Mouse (Mus musculus) small intestine, adult 2 months (tissue): ENCODE results near the gene Ikzf4. TPM values are rescaled to one million over a fixed set of nuclear protein-coding genes. Genes with fewer than 3 reads are reported as not detected.
"Not testable (repeated sequence)": the region's sequence is repeated elsewhere in the genome, so short reads cannot be mapped to it uniquely, and the experiment has no call there.

Source experiments
- H3K27ac ChIP-seq: fragments of 200-500 bp; 2 replicates; pipeline ENCODE4 v1.5.1; 2012; ENCODE audit warnings: low read depth, low read length, control low read depth, inconsistent platforms; ENCODE audit not compliant: insufficient read depth
- H3K27me3 ChIP-seq: fragments of 200-500 bp; 2 replicates; pipeline ENCODE4 v1.6.1; 2012; ENCODE audit warnings: mild to moderate bottlenecking, moderate library complexity, low read length, inconsistent platforms; ENCODE audit not compliant: control insufficient read depth, insufficient read depth
- H3K36me3 ChIP-seq: fragments of 200-500 bp; 2 replicates; pipeline ENCODE4 v1.6.1; 2012; ENCODE audit warnings: mild to moderate bottlenecking, low read length, control low read depth, inconsistent platforms; ENCODE audit not compliant: control insufficient read depth, insufficient read depth
- H3K4me1 ChIP-seq: fragments of 200-500 bp; 2 replicates; pipeline ENCODE4 v1.6.1; 2012; ENCODE audit warnings: low read length, inconsistent platforms, mixed read lengths; ENCODE audit not compliant: control insufficient read depth, insufficient read depth, insufficient read length
- H3K4me3 ChIP-seq: fragments of 200-500 bp; 2 replicates; pipeline ENCODE4 v1.5.1; 2012; ENCODE audit warnings: low read depth, mild to moderate bottlenecking, control low read depth, inconsistent platforms, low read length, moderate library complexity
- CTCF ChIP-seq: fragments of 200-500 bp; IDR thresholded peaks from 2 replicates; pipeline ENCODE4 v1.5.1; 2012; ENCODE audit warnings: low read depth, mild to moderate bottlenecking, control low read depth, inconsistent platforms, low read length, moderate library complexity, mixed read lengths; ENCODE audit not compliant: insufficient replicate concordance, insufficient read length; ENCODE audit errors: extremely low read depth
- POLR2A ChIP-seq: fragments of 200-500 bp; IDR thresholded peaks from 2 replicates; pipeline ENCODE4 v1.6.1; 2012; ENCODE audit warnings: low read depth, mild to moderate bottlenecking, control low read depth, inconsistent platforms, low read length, moderate library complexity
- WGBS: fragments of 180-500 bp; shearing (Covaris S2); methylation state at CpG from one replicate; pipeline ENCODE4 v1.1.7; 2018; 5-methylcytosine and 5-hydroxymethylcytosine counted together
- polyA plus RNA-seq: library from polyadenylated mRNA; depleted of rRNA; stranded (reverse); fragments of >200 nt; gene quantifications from 2 replicates; pipeline ENCODE4 v1.2.3, GENCODE M21; 2012

Gene Ikzf4
- polyA plus RNA-seq, 1 experiment, result 0.95 TPM

- Histone ChIP-seq H3K36me3 (no peaks in the 10 kb centered on the region), H3K27ac (no peak overlapping the region), H3K27me3 (peaks cover 9% of the 10 kb centered on the region; the same call in 1 of the 2 replicates), H3K4me3 (no peak overlapping the region), H3K4me1 (0 out of 2 replicates have a peak, but pooled peaks cover 2% of the 10 kb centered on the region)
- WGBS, result 94% methylated on average over 15 of the region's 15 CpGs
- TF ChIP-seq POLR2A, result no peak
- no peak for TF ChIP-seq CTCF
These were observed 4.9 kb downstream of the Ikzf4 start for GRCm38 (mm10) chr10:128640891-128641290.

- 85% methylated on average over 14 of the region's 14 CpGs for WGBS
- no peaks in the 10 kb centered on the region for H3K4me1 ChIP-seq
These were observed 5.8 kb downstream of the Ikzf4 start for GRCm38 (mm10) chr10:128639999-128640398.

GRCm38 (mm10) chr10:128637011-128637410, 8.8 kb downstream of the Ikzf4 start:
- Histone ChIP-seq H3K36me3 (no peaks in the 10 kb centered on the region), H3K27me3 (no peaks in the 10 kb centered on the region), H3K27ac (no peak overlapping the region), H3K4me3 (peak overlapping the region; percentile 28; the same call in 1 of the 2 replicates), H3K4me1 (no peaks in the 10 kb centered on the region)
- WGBS, result 47% methylated on average over 11 of the region's 11 CpGs
- TF ChIP-seq POLR2A (no peak), CTCF (no peak)

More at GRCm38 (mm10) chr10:128639999-128640398, 5.8 kb downstream of the Ikzf4 start:
- H3K36me3 ChIP-seq, result no peaks in the 10 kb centered on the region
- H3K27me3 ChIP-seq, result 0 out of 2 replicates have a peak, but pooled peaks cover 1% of the 10 kb centered on the region
- TF ChIP-seq CTCF, result no peak
- TF ChIP-seq POLR2A, result no peak
- H3K4me3 ChIP-seq, result no peak overlapping the region
- no peak overlapping the region for H3K27ac ChIP-seq

- TF ChIP-seq CTCF (no peak), POLR2A (no peak)
- Histone ChIP-seq H3K4me1 (peaks cover 3% of the 10 kb centered on the region; the same call in 1 of the 2 replicates), H3K27ac (no peak overlapping the region), H3K4me3 (peak overlapping the region; percentile 28; the same call in 1 of the 2 replicates), H3K36me3 (no peaks in the 10 kb centered on the region), H3K27me3 (no peaks in the 10 kb centered on the region)
- 52% methylated on average over 6 of the region's 6 CpGs for WGBS
These were observed 9.2 kb downstream of the Ikzf4 start for GRCm38 (mm10) chr10:128636561-128636960.

GRCm38 (mm10) chr10:128635697-128636096, 10.1 kb downstream of the Ikzf4 start:
- no peaks in the 10 kb centered on the region for H3K27me3 ChIP-seq
- H3K4me1 ChIP-seq, result peaks cover 5% of the 10 kb centered on the region; the same call in 1 of the 2 replicates
- no peaks in the 10 kb centered on the region for H3K36me3 ChIP-seq
- WGBS, result 91% methylated on average over 13 of the region's 13 CpGs
- no peak for TF ChIP-seq CTCF
- no peak for TF ChIP-seq POLR2A
- no peak overlapping the region for H3K27ac ChIP-seq
- H3K4me3 ChIP-seq, result no peak overlapping the region

GRCm38 (mm10) chr10:128631571-128631970, 14.2 kb downstream of the Ikzf4 start:
- Histone ChIP-seq H3K36me3 (no peaks in the 10 kb centered on the region), H3K27me3 (no peaks in the 10 kb centered on the region), H3K4me1 (peaks cover 5% of the 10 kb centered on the region; the same call in 1 of the 2 replicates), H3K4me3 (no peak overlapping the region), H3K27ac (no peak overlapping the region)
- no peak for TF ChIP-seq POLR2A
- no peak for TF ChIP-seq CTCF
- WGBS, result 12% methylated on average over 6 of the region's 6 CpGs

GRCm38 (mm10) chr10:128630306-128630705, 15.5 kb downstream of the Ikzf4 start:
- not testable (repeated sequence) for H3K27me3 ChIP-seq, H3K4me1 ChIP-seq, H3K36me3 ChIP-seq, H3K27ac ChIP-seq, H3K4me3 ChIP-seq
- 90% methylated on average over 5 of the region's 5 CpGs for WGBS
